Mouse (Mus musculus): ENCODE measurements around the gene Gse1. TPM values are rescaled to one million over a fixed set of nuclear protein-coding genes. Genes with fewer than 3 reads are reported as not detected.

Gse1 gene
- polyA plus RNA-seq, 1 experiment from 2014 or later: 6.8 TPM

GRCm38 (mm10) chr8:120497503-120497946, 269.3 kb downstream of the Gse1 start:
- Histone ChIP-seq H3K9me3 (no peaks in the 10 kb centered on the region), H3K4me3 (no peak overlapping the region), H3K9ac (no peak overlapping the region), H3K4me1 (peaks cover 72% of the 10 kb centered on the region), H3K4me2 (no peak overlapping the region), H3K27ac (no peak overlapping the region), H3K36me3 (no peaks in the 10 kb centered on the region), H3K27me3 (no peaks in the 10 kb centered on the region)
- 28% methylated on average over 11 of the region's 11 CpGs for WGBS
- no peak for ATAC-seq (ENCODE audit: insufficient number of reproducible peaks, low FRiP score, low TSS enrichment, low read depth)

GRCm38 (mm10) chr8:120498349-120498831, 270.1 kb downstream of the Gse1 start:
- no peak for ATAC-seq (ENCODE audit: insufficient number of reproducible peaks, low FRiP score, low TSS enrichment, low read depth)
- H3K9me3 ChIP-seq: no peaks in the 10 kb centered on the region
- no peak overlapping the region for H3K27ac ChIP-seq
- no peak overlapping the region for H3K9ac ChIP-seq
- H3K4me1 ChIP-seq: peaks cover 69% of the 10 kb centered on the region
- H3K36me3 ChIP-seq: no peaks in the 10 kb centered on the region
- peak overlapping the region; percentile 3; the same call in 1 of the 2 replicates for H3K4me2 ChIP-seq
- H3K4me3 ChIP-seq: no peak overlapping the region
- 24% methylated on average over 4 of the region's 4 CpGs for WGBS
- H3K27me3 ChIP-seq: 0 out of 2 replicates have a peak, but pooled peaks cover 2% of the 10 kb centered on the region

GRCm38 (mm10) chr8:120498926-120499605, 270.8 kb downstream of the Gse1 start:
- Histone ChIP-seq H3K27me3 (0 out of 2 replicates have a peak, but pooled peaks cover 2% of the 10 kb centered on the region), H3K9me3 (no peaks in the 10 kb centered on the region), H3K4me2 (peak overlapping the region; percentile 3; the same call in 1 of the 2 replicates), H3K27ac (no peak overlapping the region), H3K36me3 (no peaks in the 10 kb centered on the region), H3K9ac (no peak overlapping the region), H3K4me3 (no peak overlapping the region), H3K4me1 (peaks cover 68% of the 10 kb centered on the region)
- WGBS: 33% methylated on average over 9 of the region's 9 CpGs
- ATAC-seq (ENCODE audit: insufficient number of reproducible peaks, low FRiP score, low TSS enrichment, low read depth): no peak

GRCm38 (mm10) chr8:120500701-120501261, 272.5 kb downstream of the Gse1 start:
- no peak overlapping the region for H3K4me3 ChIP-seq
- H3K4me2 ChIP-seq: no peak overlapping the region
- H3K27me3 ChIP-seq: 0 out of 2 replicates have a peak, but pooled peaks cover 2% of the 10 kb centered on the region
- H3K27ac ChIP-seq: no peak overlapping the region
- WGBS: 76% methylated on average over 8 of the region's 8 CpGs
- no peak for ATAC-seq (ENCODE audit: insufficient number of reproducible peaks, low FRiP score, low TSS enrichment, low read depth)
- H3K9me3 ChIP-seq: no peaks in the 10 kb centered on the region
- no peaks in the 10 kb centered on the region for H3K36me3 ChIP-seq
- no peak overlapping the region for H3K9ac ChIP-seq
- peaks cover 70% of the 10 kb centered on the region for H3K4me1 ChIP-seq

- no peak overlapping the region for H3K9ac ChIP-seq
- no peak for ATAC-seq (ENCODE audit: insufficient number of reproducible peaks, low FRiP score, low TSS enrichment, low read depth)
- 0 out of 2 replicates have a peak, but pooled peaks cover 2% of the 10 kb centered on the region for H3K27me3 ChIP-seq
- H3K4me1 ChIP-seq: peaks cover 76% of the 10 kb centered on the region
- no peaks in the 10 kb centered on the region for H3K36me3 ChIP-seq
- WGBS: 68% methylated on average over 5 of the region's 5 CpGs
- H3K4me2 ChIP-seq: no peak overlapping the region
- no peak overlapping the region for H3K4me3 ChIP-seq
- no peak overlapping the region for H3K27ac ChIP-seq
- H3K9me3 ChIP-seq: no peaks in the 10 kb centered on the region
Observed at GRCm38 (mm10) chr8:120501426-120501825, 273.2 kb downstream of the Gse1 start.

- Histone ChIP-seq H3K27me3 (0 out of 2 replicates have a peak, but pooled peaks cover 2% of the 10 kb centered on the region), H3K9me3 (no peaks in the 10 kb centered on the region), H3K4me1 (peaks cover 71% of the 10 kb centered on the region), H3K9ac (no peak overlapping the region), H3K4me3 (no peak overlapping the region), H3K4me2 (no peak overlapping the region), H3K36me3 (no peaks in the 10 kb centered on the region), H3K27ac (no peak overlapping the region)
- ATAC-seq (ENCODE audit: insufficient number of reproducible peaks, low FRiP score, low TSS enrichment, low read depth): no peak
- 55% methylated on average over 5 of the region's 5 CpGs for WGBS
Observed at GRCm38 (mm10) chr8:120502428-120502827, 274.2 kb downstream of the Gse1 start.

GRCm38 (mm10) chr8:120504251-120505081, 276.2 kb downstream of the Gse1 start:
- Histone ChIP-seq H3K27ac (peak overlapping the region; percentile 19), H3K27me3 (peaks cover 7% of the 10 kb centered on the region; the same call in 1 of the 2 replicates), H3K4me3 (peak overlapping the region; percentile 5; the same call in 1 of the 2 replicates), H3K36me3 (no peaks in the 10 kb centered on the region), H3K4me1 (peaks cover 68% of the 10 kb centered on the region), H3K9me3 (no peaks in the 10 kb centered on the region), H3K4me2 (peak overlapping the region; percentile 39), H3K9ac (no peak overlapping the region)
- ATAC-seq (ENCODE audit: insufficient number of reproducible peaks, low FRiP score, low TSS enrichment, low read depth): no peak
- WGBS: 13% methylated on average over 20 of the region's 20 CpGs

GRCm38 (mm10) chr8:120505082-120505511, 276.8 kb downstream of the Gse1 start:
- H3K4me3 ChIP-seq: peak overlapping the region; percentile 5; the same call in 1 of the 2 replicates
- H3K4me2 ChIP-seq: peak overlapping the region; percentile 39
- H3K9ac ChIP-seq: no peak overlapping the region
- H3K27ac ChIP-seq: no peak overlapping the region
- no peaks in the 10 kb centered on the region for H3K9me3 ChIP-seq
- H3K4me1 ChIP-seq: peaks cover 74% of the 10 kb centered on the region
- 5% methylated on average over 19 of the region's 19 CpGs for WGBS
- H3K27me3 ChIP-seq: peaks cover 7% of the 10 kb centered on the region; the same call in 1 of the 2 replicates
- no peak for ATAC-seq (ENCODE audit: insufficient number of reproducible peaks, low FRiP score, low TSS enrichment, low read depth)
- H3K36me3 ChIP-seq: no peaks in the 10 kb centered on the region

GRCm38 (mm10) chr8:120505619-120506310, 277.5 kb downstream of the Gse1 start:
- Histone ChIP-seq H3K4me2 (peak overlapping the region; percentile 39), H3K36me3 (no peaks in the 10 kb centered on the region), H3K27ac (no peak overlapping the region), H3K9ac (no peak overlapping the region), H3K4me3 (0 out of 2 replicates have a peak overlapping the region, but pooled peaks have one; percentile 5), H3K9me3 (no peaks in the 10 kb centered on the region), H3K27me3 (peaks cover 7% of the 10 kb centered on the region; the same call in 1 of the 2 replicates), H3K4me1 (peaks cover 73% of the 10 kb centered on the region)
- 31% methylated on average over 23 of the region's 23 CpGs for WGBS
- ATAC-seq (ENCODE audit: insufficient number of reproducible peaks, low FRiP score, low TSS enrichment, low read depth): no peak

GRCm38 (mm10) chr8:120506562-120506961, 278.3 kb downstream of the Gse1 start:
- Histone ChIP-seq H3K36me3 (no peaks in the 10 kb centered on the region), H3K4me3 (no peak overlapping the region), H3K27ac (no peak overlapping the region), H3K4me2 (no peak overlapping the region), H3K9ac (no peak overlapping the region), H3K4me1 (peaks cover 74% of the 10 kb centered on the region), H3K27me3 (peaks cover 7% of the 10 kb centered on the region; the same call in 1 of the 2 replicates), H3K9me3 (no peaks in the 10 kb centered on the region)
- 60% methylated on average over 2 of the region's 2 CpGs for WGBS
- no peak for ATAC-seq (ENCODE audit: insufficient number of reproducible peaks, low FRiP score, low TSS enrichment, low read depth)

- Histone ChIP-seq H3K4me1 (peaks cover 82% of the 10 kb centered on the region), H3K9ac (no peak overlapping the region), H3K27ac (no peak overlapping the region), H3K4me2 (no peak overlapping the region), H3K9me3 (no peaks in the 10 kb centered on the region), H3K4me3 (no peak overlapping the region), H3K27me3 (peaks cover 7% of the 10 kb centered on the region; the same call in 1 of the 2 replicates), H3K36me3 (no peaks in the 10 kb centered on the region)
- WGBS: 86% methylated on average over 9 of the region's 9 CpGs
- no peak for ATAC-seq (ENCODE audit: insufficient number of reproducible peaks, low FRiP score, low TSS enrichment, low read depth)
Observed at GRCm38 (mm10) chr8:120507290-120507689, 279.0 kb downstream of the Gse1 start.

Data from limb, embryonic 15.5 days (tissue).